Mouse (Mus musculus): ENCODE data around the gene Tbx6.

The Tbx6 gene

GRCm38 (mm10) chr7:126780971-126781635 is at the start of gene Tbx6:
TSS of gene Tbx6 (plus strand) at chr7:126781483.
- no peak for DNase-seq (ENCODE audit: low read depth, low spot score)

- no peak for DNase-seq (ENCODE audit: low read depth, low spot score)
Observed at GRCm38 (mm10) chr7:126736122-126736521, 45.2 kb upstream of the Tbx6 start.

GRCm38 (mm10) chr7:126739551-126739950 is 41.7 kb upstream of the Tbx6 start:
- no peak for DNase-seq (ENCODE audit: low read depth, low spot score)

- no peak for DNase-seq (ENCODE audit: low read depth, low spot score)
Observed at GRCm38 (mm10) chr7:126740132-126740735, 41.0 kb upstream of the Tbx6 start.

GRCm38 (mm10) chr7:126740977-126741376 is 40.3 kb upstream of the Tbx6 start:
- no peak for DNase-seq (ENCODE audit: low read depth, low spot score)

- no peak for DNase-seq (ENCODE audit: low read depth, low spot score)
Observed at GRCm38 (mm10) chr7:126741452-126741851, 39.8 kb upstream of the Tbx6 start.

GRCm38 (mm10) chr7:126741964-126742482 is 39.3 kb upstream of the Tbx6 start:
- no peak for DNase-seq (ENCODE audit: low read depth, low spot score)

- DNase-seq (ENCODE audit: low read depth, low spot score): no peak
Observed at GRCm38 (mm10) chr7:126746066-126746465, 35.2 kb upstream of the Tbx6 start.

- DNase-seq (ENCODE audit: low read depth, low spot score): no peak
Observed at GRCm38 (mm10) chr7:126746798-126747197, 34.5 kb upstream of the Tbx6 start.

GRCm38 (mm10) chr7:126748824-126749223 is 32.5 kb upstream of the Tbx6 start:
- DNase-seq (ENCODE audit: low read depth, low spot score): no peak

- DNase-seq (ENCODE audit: low read depth, low spot score): no peak
Observed at GRCm38 (mm10) chr7:126749582-126750343, 31.5 kb upstream of the Tbx6 start.

GRCm38 (mm10) chr7:126754866-126755265 is 26.4 kb upstream of the Tbx6 start:
- DNase-seq (ENCODE audit: low read depth, low spot score): peak; percentile 78

- DNase-seq (ENCODE audit: low read depth, low spot score): no peak
Observed at GRCm38 (mm10) chr7:126758539-126758938, 22.7 kb upstream of the Tbx6 start.

- peak; percentile 85 for DNase-seq (ENCODE audit: low read depth, low spot score)
Observed at GRCm38 (mm10) chr7:126759050-126759671, 22.1 kb upstream of the Tbx6 start, which contains the start of gene Mapk3. TSS of gene Mapk3 (plus strand) at chr7:126759601.

GRCm38 (mm10) chr7:126759672-126760390 is 21.5 kb upstream of the Tbx6 start:
- DNase-seq (ENCODE audit: low read depth, low spot score): no peak

- DNase-seq (ENCODE audit: low read depth, low spot score): no peak
Observed at GRCm38 (mm10) chr7:126760391-126760802, 20.9 kb upstream of the Tbx6 start.

GRCm38 (mm10) chr7:126760956-126761355 is 20.3 kb upstream of the Tbx6 start:
- DNase-seq (ENCODE audit: low read depth, low spot score): no peak

GRCm38 (mm10) chr7:126761529-126762067 is 19.7 kb upstream of the Tbx6 start:
- DNase-seq (ENCODE audit: low read depth, low spot score): no peak

- DNase-seq (ENCODE audit: low read depth, low spot score): no peak
Observed at GRCm38 (mm10) chr7:126762471-126763008, 18.7 kb upstream of the Tbx6 start.

- no peak for DNase-seq (ENCODE audit: low read depth, low spot score)
Observed at GRCm38 (mm10) chr7:126765540-126765939, 15.7 kb upstream of the Tbx6 start.

GRCm38 (mm10) chr7:126766201-126766600 is 15.1 kb upstream of the Tbx6 start, which contains the start of gene Gdpd3:
TSS of gene Gdpd3 (plus strand) at chr7:126766334.
- no peak for DNase-seq (ENCODE audit: low read depth, low spot score)
